Mouse (Mus musculus) erythroid progenitor cell, adult 5-6 weeks (primary cell): Measurements from ENCODE around the gene Treh. TPM values are rescaled to one million over a fixed set of nuclear protein-coding genes. Genes with fewer than 3 reads are reported as not detected.

Experiments used
- ATAC-seq: replicated peaks from 2 replicates; pipeline ENCODE4 v1.8.0; 2016; ENCODE audit warnings: moderate number of reproducible peaks, mild to moderate bottlenecking, moderate TSS enrichment, inconsistent platforms; ENCODE audit not compliant: poor library complexity, low FRiP score, severe bottlenecking
- total RNA-seq, 2 experiments: library from RNA; stranded (forward) in 1 of 2; stranded (reverse) in 1 of 2; fragments of 150-400 nt in 1 of 2; fragments of 186-747, 209-891 nt in 1 of 2; gene quantifications; 2 replicates each; pipeline versions ENCODE4 v1.2.3 to v1.2.4; 2015 to 2017; ENCODE audit warnings: low replicate concordance in 2 of 2

Gene Treh
- total RNA-seq, 2 experiments from 2014 or later, result not detected

DNA sequence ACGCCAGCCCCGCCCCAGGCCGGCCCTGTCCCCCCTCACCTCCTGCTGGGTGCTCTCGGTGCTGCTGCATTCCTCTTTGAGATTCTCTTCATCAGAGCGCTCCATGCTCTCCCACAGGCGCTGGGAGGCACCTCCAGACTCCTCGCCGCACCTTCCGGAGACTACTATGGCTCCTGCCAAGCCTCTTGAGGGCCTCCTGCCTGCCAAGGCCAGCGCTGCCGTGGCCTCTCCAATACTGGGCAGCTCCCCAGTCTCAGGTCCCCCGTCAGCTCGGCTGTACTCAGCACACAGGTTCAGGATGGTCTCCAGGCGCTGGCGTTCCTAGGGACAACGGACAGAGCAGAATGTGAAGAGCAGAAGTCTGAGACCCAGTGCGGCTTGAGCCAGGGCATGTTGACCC is 38.6 kb downstream of the Treh start:
- no peak for ATAC-seq

DNA sequence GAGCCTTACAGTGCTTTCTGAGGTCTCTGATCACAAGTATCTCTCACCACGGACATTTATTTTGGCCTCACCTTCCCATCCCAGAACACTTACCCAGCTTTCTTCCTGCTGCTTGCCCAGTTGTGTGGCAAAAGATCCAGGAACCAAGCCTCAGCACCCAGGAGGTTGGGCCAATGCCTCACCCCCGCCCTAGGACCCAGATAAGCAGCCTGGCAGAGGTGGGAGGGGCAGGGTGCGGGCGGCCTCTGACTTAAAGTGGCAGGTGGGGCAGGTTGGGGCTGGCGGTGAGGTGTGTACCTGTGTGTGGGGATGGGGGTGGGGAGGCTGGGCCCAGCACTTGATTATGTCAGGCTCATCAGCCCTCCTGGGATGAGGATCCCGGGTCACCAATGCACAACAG is 40.0 kb downstream of the Treh start:
- peak; percentile 68 for ATAC-seq

DNA sequence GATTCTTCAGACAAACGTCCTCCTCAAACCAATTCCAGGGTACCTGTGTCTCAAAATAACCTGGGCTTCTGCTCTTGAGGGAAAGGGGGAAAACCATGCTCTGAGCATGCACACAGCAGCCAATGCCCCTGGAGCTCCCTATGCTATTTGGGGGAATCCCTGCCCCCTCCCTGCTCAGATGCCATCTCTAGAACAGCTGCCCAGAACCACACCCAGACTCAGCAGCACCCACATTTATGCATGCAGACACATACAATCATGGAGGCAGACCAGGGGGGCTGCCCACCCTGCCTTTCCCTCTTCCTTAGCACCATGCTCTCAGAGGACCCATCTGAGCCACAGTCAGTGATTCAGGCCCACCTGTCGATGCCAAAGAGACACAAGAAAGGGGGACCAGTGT is 40.5 kb downstream of the Treh start:
- no peak for ATAC-seq

DNA sequence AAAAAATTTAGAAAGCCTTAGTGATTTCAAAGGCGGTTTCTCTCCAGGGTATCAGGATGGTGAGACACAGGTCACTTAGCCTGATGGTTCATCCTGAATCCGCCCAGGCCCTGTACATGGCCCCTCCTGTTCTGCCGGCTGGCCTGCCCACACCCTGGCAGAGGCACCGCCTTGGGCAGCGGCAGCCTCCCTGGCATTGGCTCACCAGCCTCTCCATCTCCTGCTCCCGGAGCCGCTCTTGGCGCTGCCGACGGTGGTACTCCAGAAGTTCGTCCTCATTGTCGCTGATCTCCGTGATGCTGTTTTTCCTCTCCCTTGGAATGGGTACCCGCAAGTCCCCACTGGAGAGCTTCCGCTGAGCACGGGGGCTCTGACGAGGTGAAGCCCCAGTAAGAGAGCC is 42.1 kb downstream of the Treh start:
- ATAC-seq, result no peak

DNA sequence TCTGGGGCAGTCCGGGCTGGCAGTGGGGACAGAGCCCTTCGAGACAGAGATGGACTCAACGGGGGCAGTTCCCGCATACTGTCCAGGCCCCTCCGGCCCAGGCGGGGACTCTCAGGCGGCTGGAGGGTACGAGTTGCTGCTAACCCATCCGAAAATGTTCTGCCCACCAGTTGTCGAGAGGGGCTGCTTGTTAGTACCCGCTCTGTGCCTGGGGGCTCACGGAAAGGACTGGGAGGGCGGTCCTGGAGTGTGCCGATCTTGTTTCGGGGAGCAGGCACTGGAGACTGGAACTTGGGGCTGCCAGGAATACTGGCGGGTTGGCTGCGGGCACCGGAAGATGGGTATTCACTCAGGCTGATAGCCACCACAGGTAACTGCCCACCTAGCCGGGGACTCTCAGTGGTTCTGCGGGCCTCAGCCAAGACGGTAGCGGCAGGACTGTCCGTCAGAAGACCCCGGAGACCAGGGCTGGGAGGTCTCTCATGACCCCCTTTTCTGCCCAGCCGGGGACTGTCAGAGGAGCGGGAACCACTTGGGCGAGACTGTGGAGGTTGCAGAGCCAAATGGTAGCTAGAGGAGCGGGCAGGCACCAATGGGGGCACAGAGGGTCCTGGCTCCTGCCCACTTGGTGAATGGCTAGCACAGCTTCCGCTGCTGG is 42.8 kb downstream of the Treh start:
- no peak for ATAC-seq

DNA sequence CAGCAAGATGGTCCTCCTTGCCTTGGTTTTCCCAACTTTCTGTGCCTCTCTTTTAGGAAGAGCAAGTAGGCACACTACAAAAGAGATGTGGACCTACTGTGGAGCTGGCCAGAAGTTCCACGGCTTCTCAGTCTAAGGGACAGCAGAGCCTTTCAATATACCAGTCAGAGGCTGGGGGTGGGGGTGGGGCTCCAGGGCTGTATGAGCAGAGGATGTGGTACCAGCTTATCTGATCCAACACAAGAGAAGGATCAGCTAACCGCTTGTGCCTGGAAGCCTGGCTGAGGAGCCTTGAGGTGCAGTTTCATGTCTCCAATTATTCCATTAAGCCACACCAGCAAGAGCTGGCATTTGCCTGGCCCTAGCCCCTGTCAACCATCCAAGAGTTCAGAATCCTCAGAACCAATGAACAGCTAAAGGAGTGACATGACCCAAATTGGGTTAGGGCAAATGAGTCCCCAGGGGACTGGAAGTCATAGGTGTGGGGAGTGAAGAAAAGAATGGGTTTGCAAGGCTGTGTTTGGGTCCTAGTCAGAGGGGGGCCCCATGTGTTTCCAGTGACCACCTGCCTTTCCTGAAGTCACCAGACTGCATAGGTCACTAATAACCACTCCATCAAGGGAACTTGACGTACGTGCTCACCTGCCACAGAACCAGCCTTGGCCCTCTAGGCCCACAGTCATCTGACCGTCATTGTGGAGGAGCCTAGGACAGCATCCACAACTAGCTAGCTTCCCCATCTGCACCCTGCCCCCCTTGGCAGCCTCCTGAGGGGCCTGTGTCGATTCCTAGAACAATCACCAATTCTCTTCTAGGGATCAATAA is 44.2 kb downstream of the Treh start:
- ATAC-seq, result no peak

DNA sequence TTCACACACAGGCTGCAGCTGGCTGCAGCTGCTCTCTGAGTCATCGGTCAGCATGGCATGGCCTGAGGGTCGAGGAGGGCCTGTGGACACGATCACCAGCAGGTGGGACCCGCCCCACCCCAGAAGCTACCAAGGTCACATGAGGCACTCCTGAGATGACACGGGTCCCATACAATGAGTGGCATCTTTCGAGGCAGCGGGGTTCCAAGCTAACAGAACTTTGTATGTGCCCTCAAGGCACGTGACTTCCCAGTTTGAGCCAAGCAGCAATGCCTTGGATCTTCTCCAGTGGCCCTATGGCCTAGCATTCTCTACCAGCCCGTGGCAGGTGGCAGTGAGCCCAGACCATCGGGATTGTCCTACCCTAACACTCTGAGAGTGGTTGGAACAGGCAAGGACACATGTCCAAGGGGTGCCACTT is 44.8 kb downstream of the Treh start:
- no peak for ATAC-seq

DNA sequence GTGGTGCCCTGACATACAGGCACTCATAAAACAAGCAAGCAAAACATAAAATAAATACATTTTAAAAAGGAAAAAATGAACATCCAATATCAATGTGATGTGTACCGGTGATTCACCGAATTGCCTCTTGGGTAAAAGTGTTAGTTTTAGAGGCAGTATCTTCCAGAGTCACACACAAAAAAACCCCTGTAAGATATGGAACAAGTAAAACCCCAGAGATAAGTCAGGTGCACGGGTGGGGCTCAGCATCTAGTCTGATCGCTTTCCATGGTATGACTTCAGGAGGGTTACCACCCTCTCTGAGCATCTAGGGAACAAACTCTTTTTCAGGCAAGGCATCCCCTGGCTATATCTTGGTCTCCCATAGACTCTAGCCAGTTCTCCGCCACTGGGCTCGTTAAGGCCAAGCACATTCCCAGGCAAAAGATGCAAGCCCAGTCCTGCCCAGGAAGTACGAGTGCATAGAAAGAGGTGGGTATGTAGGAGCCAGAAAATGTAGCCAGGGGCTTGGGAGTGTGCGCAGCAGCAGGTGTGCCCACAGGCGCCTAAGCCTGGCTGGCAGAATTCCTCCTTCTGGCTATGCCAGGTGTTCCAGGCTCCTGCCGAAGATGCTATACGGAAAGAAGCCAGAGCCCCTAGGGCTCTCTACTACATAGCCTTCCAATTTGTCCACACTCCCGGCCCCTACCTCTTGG is 46.1 kb downstream of the Treh start:
- no peak for ATAC-seq

DNA sequence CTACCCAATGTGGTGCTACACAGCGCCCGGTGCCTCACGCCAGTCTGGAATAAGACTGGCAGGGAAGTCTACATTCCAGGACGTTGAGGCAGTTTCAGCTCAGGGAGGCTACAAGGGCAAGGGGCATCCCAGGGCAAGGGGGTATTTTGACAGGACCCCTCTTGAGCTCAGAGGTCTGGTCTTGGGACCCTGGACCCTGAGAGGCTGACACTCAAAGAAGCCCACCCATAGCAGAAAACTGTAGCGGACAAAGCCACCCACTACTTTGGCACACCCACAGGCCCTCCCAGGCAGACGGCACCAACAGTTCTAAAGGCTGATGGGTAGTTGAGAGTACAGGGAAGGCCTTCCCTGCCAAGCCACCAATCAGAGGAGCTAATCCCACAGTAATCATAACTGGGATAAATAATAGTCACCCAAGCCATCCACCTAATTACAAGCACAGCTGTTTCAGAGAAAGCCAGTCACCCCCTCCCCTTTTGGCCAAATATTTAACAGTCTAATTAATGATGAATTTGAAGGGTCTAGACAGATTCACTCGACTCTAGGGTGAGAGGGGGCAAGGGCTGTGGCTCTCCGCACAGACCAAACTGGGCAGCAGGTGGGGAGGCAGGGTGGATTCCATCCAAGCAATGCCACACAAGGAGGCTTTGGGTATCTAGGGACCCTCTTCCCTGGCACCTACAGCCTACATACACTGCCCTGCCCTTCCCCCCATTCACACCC is 46.8 kb downstream of the Treh start:
- ATAC-seq, result no peak

DNA sequence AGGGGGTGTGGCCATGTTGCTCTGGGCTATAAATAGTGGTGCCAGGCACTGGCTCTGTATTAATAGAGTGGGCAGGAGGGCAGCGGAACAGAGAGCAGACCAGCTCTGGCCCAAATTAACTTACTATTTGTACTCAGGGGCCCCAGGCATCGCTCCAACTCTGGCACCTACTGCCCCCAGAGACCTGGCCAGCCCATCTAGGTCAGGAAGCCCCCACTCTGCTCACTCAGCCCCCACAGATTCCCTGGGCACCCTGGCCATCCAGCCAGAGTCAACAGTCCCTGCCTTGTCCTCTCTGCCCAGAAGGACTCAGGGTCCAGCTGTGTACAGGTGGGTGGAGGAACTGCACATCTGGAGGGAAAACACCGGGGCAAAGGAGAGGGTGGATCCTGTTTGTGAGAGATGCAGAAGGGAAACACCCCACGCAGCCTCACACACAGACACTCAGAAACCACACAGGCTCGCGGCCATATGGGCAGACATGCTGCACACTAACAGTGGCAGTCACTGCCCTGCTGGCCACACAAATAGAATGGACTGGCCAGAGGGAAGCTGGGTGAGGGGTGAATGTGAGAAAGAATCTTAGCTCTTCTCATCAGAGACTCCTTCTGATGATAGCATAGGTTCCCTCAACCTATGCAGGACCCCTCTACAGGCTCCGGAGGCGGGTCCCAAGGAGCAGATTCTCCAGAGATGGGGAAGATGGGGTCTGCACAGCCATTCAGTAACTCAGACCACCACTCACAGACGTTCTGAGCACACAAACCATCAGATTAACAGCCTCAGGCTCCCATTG is 47.5 kb downstream of the Treh start:
- no peak for ATAC-seq

DNA sequence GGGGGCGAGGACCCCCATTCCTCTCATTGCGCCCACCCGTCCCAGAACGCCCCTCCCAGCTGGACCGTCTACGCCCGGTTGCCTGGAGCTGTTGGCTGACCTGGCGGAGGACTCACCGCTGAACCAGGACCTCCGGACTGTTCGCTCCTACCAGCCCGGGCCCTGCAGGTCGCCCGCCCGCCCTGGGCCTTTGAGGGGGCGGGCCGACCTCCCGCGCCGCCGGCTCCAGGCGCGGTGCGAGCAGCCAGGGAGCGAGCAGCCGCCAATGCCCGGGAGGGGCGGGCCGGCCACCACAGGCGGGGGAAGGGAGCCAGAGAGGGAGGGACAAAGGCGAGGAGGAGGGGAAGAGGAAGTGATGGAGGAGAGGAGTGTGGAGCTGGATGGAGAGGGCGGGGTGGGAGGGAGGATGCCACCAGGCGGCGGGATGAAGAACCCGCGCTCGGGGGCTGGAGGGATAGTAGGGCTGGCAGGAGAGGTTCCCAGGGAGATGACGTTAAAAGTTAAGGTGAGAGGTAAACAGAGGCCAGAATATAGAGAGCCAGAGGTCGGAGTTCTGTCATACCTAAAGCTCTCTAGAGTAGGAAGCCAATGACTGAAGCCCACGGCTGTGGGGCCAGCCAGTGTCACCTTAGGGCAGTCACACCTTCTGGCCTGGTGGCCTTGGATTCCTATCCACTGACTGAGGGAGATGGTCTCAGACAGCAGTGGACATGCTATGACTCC is 48.3 kb downstream of the Treh start:
- 0 out of 2 replicates have a peak, but pooled peaks have one; percentile 45 for ATAC-seq

DNA sequence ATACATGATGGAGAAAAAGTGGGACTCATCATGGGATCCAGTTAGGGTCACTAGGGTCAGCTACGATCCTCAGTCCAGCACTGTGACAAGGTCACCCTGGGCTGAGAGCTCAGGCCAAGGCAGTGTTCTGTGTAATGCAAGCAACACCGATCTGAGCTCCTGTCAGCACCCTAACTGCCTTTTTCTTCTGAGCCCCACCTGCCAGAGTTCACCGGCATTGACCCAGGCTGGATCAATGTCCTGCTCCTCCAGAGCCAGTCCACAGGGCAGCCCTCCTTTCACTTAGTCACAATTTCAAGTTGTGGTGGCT is 48.8 kb downstream of the Treh start:
- no peak for ATAC-seq

DNA sequence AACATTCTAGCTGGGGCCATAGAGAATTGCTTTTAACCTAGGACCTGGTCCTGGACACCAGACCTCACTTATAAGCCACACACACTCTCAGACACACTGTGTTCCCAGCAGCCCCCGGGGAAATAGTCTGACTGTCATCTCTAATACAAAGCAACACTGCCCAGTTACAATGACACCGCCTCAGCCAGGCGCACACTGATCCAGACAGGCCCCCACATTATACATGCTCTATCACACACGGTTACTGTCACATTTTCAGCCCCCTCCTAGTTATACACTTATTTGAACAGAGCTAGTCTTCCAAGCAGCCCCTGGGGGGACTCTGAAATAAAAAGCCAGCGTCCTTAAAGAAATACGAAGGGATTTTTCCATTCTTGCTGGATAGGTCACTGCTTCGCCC is 49.5 kb downstream of the Treh start:
- no peak for ATAC-seq

DNA sequence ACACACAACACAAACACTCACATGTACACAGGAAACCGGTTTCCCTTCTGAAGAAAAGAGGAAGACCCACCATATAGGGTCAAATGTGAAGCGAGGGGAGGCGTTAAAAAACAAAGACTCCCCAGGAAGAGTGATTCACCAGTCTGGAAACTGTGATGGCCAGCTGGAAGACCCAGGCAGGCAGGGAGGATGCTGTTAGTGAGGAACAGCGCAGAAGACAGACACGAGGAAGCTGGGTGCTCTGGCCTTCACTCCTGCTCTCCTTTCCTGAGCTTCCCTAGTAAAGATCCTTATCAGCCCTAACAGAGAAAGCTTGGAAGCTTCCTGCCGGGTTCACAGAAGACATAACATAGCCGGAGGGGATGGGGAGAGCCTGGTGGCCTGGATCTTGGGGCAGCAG is 50.0 kb downstream of the Treh start:
- no peak for ATAC-seq

DNA sequence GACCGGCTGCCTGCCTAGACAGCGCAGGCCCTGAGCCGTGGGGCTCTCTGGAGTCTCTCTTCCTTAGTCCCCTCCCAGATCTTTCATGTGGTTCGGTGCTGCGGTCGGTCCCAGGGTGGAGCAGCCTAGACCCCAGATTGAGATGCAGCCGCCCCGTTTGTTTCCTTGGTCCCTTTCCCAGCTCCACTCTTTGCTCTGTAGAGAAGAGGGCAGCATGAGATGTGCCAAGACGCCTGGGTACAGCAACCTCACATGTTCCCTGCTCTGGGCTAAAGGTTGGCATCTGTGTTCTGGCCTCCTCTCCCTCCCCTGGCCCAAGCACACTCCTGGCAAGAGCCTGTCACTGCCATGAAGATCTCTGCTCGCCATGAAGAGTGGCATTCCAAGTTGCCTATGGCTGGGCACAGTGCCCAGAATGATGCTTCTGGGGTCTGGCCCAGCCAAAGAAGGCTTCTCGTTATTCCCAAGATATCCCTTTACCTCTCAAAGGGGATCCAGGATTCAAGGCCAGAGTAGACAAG is 50.5 kb downstream of the Treh start:
- ATAC-seq, result no peak

DNA sequence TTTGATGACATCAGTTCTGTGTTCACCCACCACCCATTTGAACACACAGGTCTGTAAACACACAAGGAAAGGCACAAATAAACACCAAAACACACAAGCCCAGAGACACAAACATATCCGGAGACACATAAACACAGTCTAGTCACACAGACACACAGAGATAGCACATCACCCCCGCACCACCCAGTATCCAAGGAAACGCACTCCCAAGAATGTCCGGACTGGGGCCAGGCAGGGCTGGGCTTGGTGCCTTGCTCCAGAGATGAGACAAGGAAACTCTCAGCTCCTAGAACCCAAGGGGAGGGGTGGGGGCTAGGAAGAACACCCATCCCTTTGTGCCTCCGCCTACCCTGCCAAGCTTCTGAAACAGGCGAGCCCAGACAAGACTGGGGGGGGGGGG is 51.2 kb downstream of the Treh start:
- ATAC-seq, result no peak

DNA sequence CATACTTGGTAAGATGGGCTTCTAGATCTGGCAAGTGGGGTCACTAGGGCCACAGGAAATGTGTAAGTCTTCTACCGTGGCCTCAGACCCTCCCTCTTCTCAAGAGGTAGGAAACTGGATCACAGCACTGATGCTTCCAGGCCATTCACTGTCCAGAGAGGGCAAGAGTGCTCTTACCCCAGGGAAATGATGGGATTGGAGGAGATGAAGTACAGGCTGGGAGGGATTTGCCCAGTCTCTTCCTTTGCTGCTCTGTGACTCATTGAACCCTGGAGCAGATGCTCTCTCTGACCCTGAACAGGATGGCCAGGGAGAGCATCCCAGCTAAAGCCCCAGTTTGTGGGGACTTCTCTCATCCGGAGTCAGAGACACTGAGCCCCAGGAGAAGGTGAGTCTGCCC is 51.6 kb downstream of the Treh start:
- ATAC-seq, result no peak

DNA sequence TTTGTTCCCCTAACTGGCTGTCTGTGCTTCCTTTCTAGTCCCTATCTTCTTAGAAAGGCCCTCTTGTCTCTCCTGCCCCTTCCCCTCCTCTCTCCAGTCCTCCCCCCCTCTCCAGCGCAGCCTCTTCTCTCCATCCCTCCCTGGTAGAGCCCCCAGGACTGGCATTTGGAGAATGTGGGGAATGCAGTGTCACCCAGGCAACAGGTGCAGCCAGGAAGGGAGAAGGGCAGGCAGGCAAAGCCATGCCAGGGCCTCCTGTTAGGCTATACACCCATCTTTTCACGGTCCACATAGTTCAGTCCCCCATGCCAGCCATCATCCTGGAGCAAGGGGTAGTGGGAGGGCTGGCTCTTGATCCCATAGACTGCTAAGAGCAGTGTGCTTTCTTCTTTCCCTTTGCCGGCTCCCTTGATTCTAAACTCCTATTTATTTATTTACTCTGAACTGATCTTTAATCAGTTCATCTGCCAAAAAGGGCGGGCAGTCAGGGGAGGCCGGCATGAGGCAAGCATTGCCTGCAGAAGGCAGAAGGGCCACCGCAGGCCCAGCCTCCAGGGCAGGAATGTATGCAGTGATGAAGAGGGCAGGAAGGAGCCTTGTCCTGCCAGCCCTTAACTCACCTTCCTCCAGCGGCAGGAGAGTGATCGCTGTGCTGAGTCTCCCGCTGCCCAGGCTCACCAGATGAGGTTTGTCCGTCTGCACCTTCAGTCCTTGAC is 53.6 kb downstream of the Treh start:
- no peak for ATAC-seq
